Mouse (Mus musculus): ENCODE data around the gene Dstn. TPM values are rescaled to one million over a fixed set of nuclear protein-coding genes. Genes with fewer than 3 reads are reported as not detected.

The Dstn gene
- total RNA-seq, 1 experiment from 2014 or later, result 94.1 TPM

DNA sequence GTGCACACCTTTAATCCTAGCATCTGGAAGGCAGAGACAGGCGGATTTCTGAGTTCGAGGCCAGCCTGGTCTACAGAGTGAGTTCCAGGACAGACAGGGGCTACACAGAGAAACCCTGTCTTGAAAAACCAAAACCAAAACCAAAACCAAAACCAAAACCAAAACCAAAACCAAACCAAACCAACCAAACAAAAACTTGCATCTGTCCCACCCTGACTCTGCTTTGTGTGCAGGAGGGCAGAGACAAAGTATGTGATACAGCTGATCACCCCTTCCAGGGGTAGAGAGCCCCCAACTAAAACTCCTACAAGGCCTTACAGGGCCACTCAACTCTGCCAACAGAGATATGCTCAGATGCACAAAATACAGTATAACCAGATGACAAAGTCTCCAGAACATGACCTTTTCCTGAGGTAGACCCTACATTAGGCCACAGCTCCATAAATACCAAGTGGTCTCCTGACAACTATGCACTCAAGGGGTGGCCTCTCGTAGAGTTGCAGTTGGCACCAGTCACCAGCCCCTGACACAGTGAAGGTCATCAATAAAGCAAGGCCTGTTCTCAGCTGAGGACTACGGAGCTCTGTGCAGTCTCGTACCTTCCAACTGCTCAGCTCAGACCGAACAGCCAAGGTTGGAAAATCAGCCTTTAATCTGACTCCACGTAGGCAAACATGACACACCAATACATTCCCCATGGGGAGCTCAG lies 77.0 kb downstream of the Dstn start:
- ATAC-seq (replicated peaks; ENCODE audit: low read depth, poor library complexity, severe bottlenecking), result no peak

Other genes starting within 250 kb of the Dstn start
- gene Bfsp1, start 52.1 kb upstream of the Dstn start, total RNA-seq (2017), result not detected in 2 replicates
- gene Rrbp1, start 95.9 kb downstream of the Dstn start, total RNA-seq (2017), result 173 and 184 TPM in 2 replicates
- gene Banf2, start 117.7 kb downstream of the Dstn start, total RNA-seq (2017), result not detected in 2 replicates